Mouse (Mus musculus): ENCODE results near the gene Lep. TPM values are rescaled to one million over a fixed set of nuclear protein-coding genes. Genes with fewer than 3 reads are reported as not detected.

The Lep gene
- polyA plus RNA-seq, 1 experiment from 2014 or later = not detected

GRCm38 (mm10) chr6:29087921-29088709, 28.1 kb downstream of the Lep start:
- H3K36me3 ChIP-seq = no peaks in the 10 kb centered on the region
- no peaks in the 10 kb centered on the region; the same call in 1 of the 2 replicates for H3K27me3 ChIP-seq
- no peak overlapping the region for H3K27ac ChIP-seq
- 71% methylated on average over 7 of the region's 7 CpGs for WGBS
- H3K9me3 ChIP-seq = 0 out of 2 replicates have a peak, but pooled peaks cover 10% of the 10 kb centered on the region
- no peak for ATAC-seq (ENCODE audit: insufficient number of reproducible peaks, insufficient read depth, low FRiP score, low TSS enrichment, low read depth)
- H3K4me2 ChIP-seq = no peak overlapping the region
- no peak overlapping the region for H3K4me3 ChIP-seq (replicated peaks)
- no peaks in the 10 kb centered on the region for H3K4me1 ChIP-seq (replicated peaks)
- no peak overlapping the region for H3K9ac ChIP-seq (replicated peaks)

GRCm38 (mm10) chr6:29092234-29092633, 32.2 kb downstream of the Lep start:
- H3K9ac ChIP-seq (replicated peaks) = no peak overlapping the region
- peaks cover 20% of the 10 kb centered on the region; the same call in 1 of the 2 replicates for H3K9me3 ChIP-seq
- no peak overlapping the region for H3K4me2 ChIP-seq
- H3K27ac ChIP-seq = no peak overlapping the region
- H3K27me3 ChIP-seq = no peaks in the 10 kb centered on the region
- WGBS = 79% methylated on average over 7 of the region's 7 CpGs
- no peak overlapping the region for H3K4me3 ChIP-seq (replicated peaks)
- H3K4me1 ChIP-seq (replicated peaks) = no peaks in the 10 kb centered on the region
- H3K36me3 ChIP-seq = no peaks in the 10 kb centered on the region
- ATAC-seq (ENCODE audit: insufficient number of reproducible peaks, insufficient read depth, low FRiP score, low TSS enrichment, low read depth) = no peak

GRCm38 (mm10) chr6:29092904-29093303, 32.9 kb downstream of the Lep start:
- H3K27ac ChIP-seq = no peak overlapping the region
- H3K4me2 ChIP-seq = no peak overlapping the region
- H3K36me3 ChIP-seq = no peaks in the 10 kb centered on the region
- ATAC-seq (ENCODE audit: insufficient number of reproducible peaks, insufficient read depth, low FRiP score, low TSS enrichment, low read depth) = no peak
- no peaks in the 10 kb centered on the region for H3K27me3 ChIP-seq
- peaks cover 20% of the 10 kb centered on the region; the same call in 1 of the 2 replicates for H3K9me3 ChIP-seq
- H3K4me1 ChIP-seq (replicated peaks) = no peaks in the 10 kb centered on the region
- WGBS = 59% methylated on average over 11 of the region's 11 CpGs
- H3K4me3 ChIP-seq (replicated peaks) = no peak overlapping the region
- H3K9ac ChIP-seq (replicated peaks) = no peak overlapping the region

GRCm38 (mm10) chr6:29099536-29100170, 39.6 kb downstream of the Lep start:
- WGBS = 80% methylated on average over 14 of the region's 14 CpGs
- H3K4me2 ChIP-seq = no peak overlapping the region
- ATAC-seq (ENCODE audit: insufficient number of reproducible peaks, insufficient read depth, low FRiP score, low TSS enrichment, low read depth) = no peak
- H3K4me1 ChIP-seq (replicated peaks) = no peaks in the 10 kb centered on the region
- H3K9me3 ChIP-seq = peaks cover 8% of the 10 kb centered on the region; the same call in 1 of the 2 replicates
- no peaks in the 10 kb centered on the region for H3K27me3 ChIP-seq
- no peak overlapping the region for H3K4me3 ChIP-seq (replicated peaks)
- no peak overlapping the region for H3K27ac ChIP-seq
- no peaks in the 10 kb centered on the region for H3K36me3 ChIP-seq
- no peak overlapping the region for H3K9ac ChIP-seq (replicated peaks)

GRCm38 (mm10) chr6:29100423-29100822, 40.4 kb downstream of the Lep start:
- no peak for ATAC-seq (ENCODE audit: insufficient number of reproducible peaks, insufficient read depth, low FRiP score, low TSS enrichment, low read depth)
- Histone ChIP-seq H3K4me2 (no peak overlapping the region), H3K36me3 (no peaks in the 10 kb centered on the region), H3K27ac (no peak overlapping the region), H3K4me3 (replicated peaks) (no peak overlapping the region), H3K9ac (replicated peaks) (no peak overlapping the region), H3K9me3 (peaks cover 8% of the 10 kb centered on the region; the same call in 1 of the 2 replicates), H3K4me1 (replicated peaks) (no peaks in the 10 kb centered on the region), H3K27me3 (no peaks in the 10 kb centered on the region)
- WGBS = 35% methylated on average over 3 of the region's 3 CpGs

GRCm38 (mm10) chr6:29101248-29101864, 41.3 kb downstream of the Lep start:
- ATAC-seq (ENCODE audit: insufficient number of reproducible peaks, insufficient read depth, low FRiP score, low TSS enrichment, low read depth) = no peak
- Histone ChIP-seq H3K4me3 (replicated peaks) (no peak overlapping the region), H3K27ac (no peak overlapping the region), H3K4me2 (no peak overlapping the region), H3K27me3 (no peaks in the 10 kb centered on the region), H3K9me3 (peaks cover 5% of the 10 kb centered on the region; the same call in 1 of the 2 replicates), H3K4me1 (replicated peaks) (no peaks in the 10 kb centered on the region), H3K36me3 (no peaks in the 10 kb centered on the region), H3K9ac (replicated peaks) (no peak overlapping the region)
- 87% methylated on average over 9 of the region's 9 CpGs for whole genome bisulfite sequencing

GRCm38 (mm10) chr6:29108376-29108775, 48.4 kb downstream of the Lep start:
- no peak overlapping the region for H3K9ac ChIP-seq (replicated peaks)
- no peak for ATAC-seq (ENCODE audit: insufficient number of reproducible peaks, insufficient read depth, low FRiP score, low TSS enrichment, low read depth)
- H3K4me1 ChIP-seq (replicated peaks) = no peaks in the 10 kb centered on the region
- no peak overlapping the region for H3K27ac ChIP-seq
- H3K4me3 ChIP-seq (replicated peaks) = no peak overlapping the region
- WGBS = 74% methylated on average over 1 of the region's 1 CpGs
- H3K36me3 ChIP-seq = no peaks in the 10 kb centered on the region
- no peaks in the 10 kb centered on the region for H3K27me3 ChIP-seq
- H3K4me2 ChIP-seq = no peak overlapping the region
- H3K9me3 ChIP-seq = peaks cover 14% of the 10 kb centered on the region; the same call in 1 of the 2 replicates

GRCm38 (mm10) chr6:29111501-29111900, 51.5 kb downstream of the Lep start:
- 90% methylated on average over 4 of the region's 4 CpGs for WGBS
- peaks cover 14% of the 10 kb centered on the region; the same call in 1 of the 2 replicates for H3K9me3 ChIP-seq
- H3K4me3 ChIP-seq (replicated peaks) = no peak overlapping the region
- H3K4me2 ChIP-seq = no peak overlapping the region
- no peaks in the 10 kb centered on the region for H3K36me3 ChIP-seq
- H3K27me3 ChIP-seq = no peaks in the 10 kb centered on the region
- no peak overlapping the region for H3K27ac ChIP-seq
- H3K4me1 ChIP-seq (replicated peaks) = no peaks in the 10 kb centered on the region
- H3K9ac ChIP-seq (replicated peaks) = no peak overlapping the region
- ATAC-seq (ENCODE audit: insufficient number of reproducible peaks, insufficient read depth, low FRiP score, low TSS enrichment, low read depth) = no peak

GRCm38 (mm10) chr6:29115756-29116155, 55.7 kb downstream of the Lep start:
- Histone ChIP-seq H3K9ac (replicated peaks) (no peak overlapping the region), H3K36me3 (no peaks in the 10 kb centered on the region), H3K4me3 (replicated peaks) (no peak overlapping the region), H3K4me1 (replicated peaks) (no peaks in the 10 kb centered on the region), H3K9me3 (peaks cover 13% of the 10 kb centered on the region; the same call in 1 of the 2 replicates), H3K4me2 (no peak overlapping the region), H3K27me3 (no peaks in the 10 kb centered on the region), H3K27ac (no peak overlapping the region)
- 62% methylated on average over 7 of the region's 7 CpGs for WGBS
- no peak for ATAC-seq (ENCODE audit: insufficient number of reproducible peaks, insufficient read depth, low FRiP score, low TSS enrichment, low read depth)

- H3K9me3 ChIP-seq = 0 out of 2 replicates have a peak, but pooled peaks cover under 1% of the 10 kb centered on the region
- no peak overlapping the region for H3K27ac ChIP-seq
- no peaks in the 10 kb centered on the region for H3K27me3 ChIP-seq
- no peak overlapping the region for H3K4me2 ChIP-seq
- no peaks in the 10 kb centered on the region; the same call in 1 of the 2 replicates for H3K36me3 ChIP-seq
- 64% methylated on average over 7 of the region's 7 CpGs for WGBS
- no peak overlapping the region for H3K9ac ChIP-seq (replicated peaks)
- no peaks in the 10 kb centered on the region for H3K4me1 ChIP-seq (replicated peaks)
- ATAC-seq (ENCODE audit: insufficient number of reproducible peaks, insufficient read depth, low FRiP score, low TSS enrichment, low read depth) = no peak
- H3K4me3 ChIP-seq (replicated peaks) = no peak overlapping the region
Measured at GRCm38 (mm10) chr6:29117417-29118104, 57.5 kb downstream of the Lep start.

GRCm38 (mm10) chr6:29118231-29118630, 58.2 kb downstream of the Lep start:
- H3K27me3 ChIP-seq = no peaks in the 10 kb centered on the region
- no peak for ATAC-seq (ENCODE audit: insufficient number of reproducible peaks, insufficient read depth, low FRiP score, low TSS enrichment, low read depth)
- no peak overlapping the region for H3K9ac ChIP-seq (replicated peaks)
- no peak overlapping the region for H3K27ac ChIP-seq
- H3K4me2 ChIP-seq = no peak overlapping the region
- no peaks in the 10 kb centered on the region; the same call in 1 of the 2 replicates for H3K36me3 ChIP-seq
- H3K4me1 ChIP-seq (replicated peaks) = no peaks in the 10 kb centered on the region
- H3K4me3 ChIP-seq (replicated peaks) = no peak overlapping the region
- no peaks in the 10 kb centered on the region for H3K9me3 ChIP-seq
